Mouse (Mus musculus) layer of hippocampus, postnatal 36 days (tissue): ENCODE measurements around the gene Mtnr1a. TPM values are rescaled to one million over a fixed set of nuclear protein-coding genes. Genes with fewer than 3 reads are reported as not detected.
"Not testable (repeated sequence)": the region's sequence is repeated elsewhere in the genome, so short reads cannot be mapped to it uniquely, and the experiment has no call there.

ENCODE experiments used
- DNase-seq, 2 experiments: peaks; one replicate each; pipeline ENCODE4 v3.0.0; 2022
- total RNA-seq, 2 experiments: library from RNA; stranded (reverse); gene quantifications; 2 replicates each; pipeline ENCODE4 v1.2.3; 2021

Mtnr1a gene
- not detected for total RNA-seq

DNA sequence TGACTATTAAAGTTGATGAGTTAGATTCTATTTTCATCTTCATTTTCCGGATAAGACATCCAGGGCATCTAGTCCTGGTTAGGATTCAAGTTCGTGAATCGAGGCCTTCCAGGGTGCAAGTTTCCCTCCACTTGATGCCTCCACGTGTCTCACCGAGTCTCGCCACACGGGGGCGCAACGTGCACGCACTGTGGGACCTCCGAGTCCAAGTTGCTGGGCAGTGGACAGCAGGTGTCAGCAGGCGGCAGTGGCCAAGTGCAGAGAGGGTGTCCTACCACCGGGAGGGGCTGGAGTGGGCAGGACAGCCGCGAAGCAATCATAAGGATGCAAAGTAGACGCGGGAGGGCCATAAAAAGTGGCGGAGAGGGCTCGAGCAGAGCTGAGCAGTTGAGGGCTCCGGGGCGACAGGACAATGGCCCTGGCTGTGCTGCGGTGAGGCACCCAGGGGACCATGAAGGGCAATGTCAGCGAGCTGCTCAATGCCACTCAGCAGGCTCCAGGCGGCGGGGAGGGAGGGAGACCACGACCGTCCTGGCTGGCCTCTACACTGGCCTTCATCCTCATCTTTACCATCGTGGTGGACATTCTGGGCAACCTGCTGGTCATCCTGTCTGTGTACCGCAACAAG, at the start of gene Mtnr1a:
Gene Mtnr1a, plus strand, starts transcription at position 379 of the 628 bp plus-strand sequence.
- peak; percentile 84 to 88 for DNase-seq

DNA sequence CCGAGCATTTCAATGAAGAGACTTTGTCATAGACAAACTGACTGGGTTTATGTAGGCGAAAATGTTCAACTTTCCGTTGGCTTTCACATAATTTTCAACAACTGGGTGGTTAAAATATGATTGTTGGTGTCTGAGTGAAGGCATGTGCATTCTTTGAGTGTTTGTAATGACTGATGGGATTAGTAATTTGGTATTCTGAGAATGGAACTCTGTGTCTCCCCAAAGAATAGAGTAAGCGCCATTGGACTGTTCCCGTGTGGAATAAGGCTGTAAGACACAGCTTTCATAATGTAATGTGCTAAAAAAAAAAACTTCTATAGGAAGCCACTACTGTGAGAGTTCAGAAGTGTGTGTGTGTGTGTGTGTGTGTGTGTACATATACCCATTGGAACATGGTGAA, 49.7 kb upstream of the Mtnr1a start:
- DNase-seq = no peak

DNA sequence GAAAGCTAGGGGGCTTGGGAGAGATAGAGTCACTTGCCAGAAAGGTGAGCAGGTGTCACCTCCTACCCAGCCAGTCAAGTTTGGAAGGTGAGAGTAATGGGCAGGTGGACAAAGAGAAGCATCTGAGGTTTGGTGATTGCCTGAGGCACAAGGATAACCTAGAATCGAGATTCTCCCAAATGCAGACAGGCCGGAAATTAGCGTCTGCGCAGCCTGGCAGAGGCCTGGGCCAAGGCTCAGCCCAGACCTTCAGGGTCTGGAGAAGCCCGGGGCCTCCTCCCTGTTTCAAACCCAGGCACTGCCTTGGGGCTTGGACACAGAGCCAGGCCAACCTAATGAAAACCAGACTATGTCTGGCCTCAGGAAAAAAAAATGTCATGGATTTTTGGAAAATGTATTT, 47.8 kb upstream of the Mtnr1a start:
- no peak for DNase-seq

DNA sequence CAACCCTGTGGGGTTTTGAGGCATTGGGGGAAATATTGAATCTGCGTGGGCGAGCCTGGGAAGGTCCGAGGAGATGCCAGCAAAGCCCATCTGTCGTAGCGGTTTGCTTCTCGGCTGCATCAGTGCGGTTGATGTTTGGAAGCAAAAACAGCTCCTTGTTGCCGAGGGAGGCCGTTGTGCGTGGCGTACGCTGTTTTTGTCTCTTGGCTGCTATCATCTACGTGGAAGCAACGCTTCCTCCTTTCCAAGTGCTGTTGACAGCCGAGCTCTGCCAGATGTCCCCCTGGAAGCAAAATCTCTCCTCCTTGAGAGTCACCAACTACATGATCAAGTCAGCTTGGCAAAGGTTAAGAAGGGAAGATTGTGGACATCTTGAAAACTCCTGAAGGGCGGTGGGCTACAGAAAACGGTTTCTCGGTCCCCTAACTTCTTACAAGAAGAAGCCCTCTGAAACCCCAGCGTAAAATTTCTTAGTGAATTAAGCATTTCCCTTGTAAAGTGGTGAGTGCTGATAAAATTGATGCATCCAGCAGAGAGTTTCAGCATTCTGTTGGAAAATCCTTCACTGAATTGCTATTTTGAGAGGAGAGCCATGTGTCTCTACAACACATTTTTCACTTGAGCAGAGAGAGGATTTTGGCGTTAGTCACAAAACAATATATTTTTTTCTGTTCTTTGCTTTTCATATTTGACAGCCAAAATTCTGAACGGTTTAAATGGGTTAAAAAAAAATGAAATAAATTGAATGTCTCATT, 46.8 kb upstream of the Mtnr1a start:
- DNase-seq = peak; percentile 57 to 67

DNA sequence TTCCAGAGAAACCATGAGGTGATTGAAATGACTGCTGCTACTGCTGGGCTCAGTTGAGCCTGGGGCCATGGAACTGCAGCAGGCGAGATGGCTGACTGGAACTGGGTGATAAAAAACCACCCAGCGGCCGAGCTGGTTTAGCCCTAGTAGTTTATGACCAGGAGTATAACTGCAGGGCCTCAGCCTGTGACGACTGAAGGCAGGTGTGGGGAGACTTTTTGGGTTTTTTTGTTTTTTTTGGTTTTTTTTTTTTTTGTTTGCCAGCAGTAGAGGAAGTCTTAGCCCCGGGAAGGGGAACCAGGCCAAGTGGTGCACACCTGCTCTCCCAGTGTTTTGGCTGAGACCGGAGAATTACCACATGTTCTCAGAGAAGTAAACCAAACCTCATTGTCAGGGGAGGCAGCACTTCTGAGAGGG, 40.8 kb upstream of the Mtnr1a start:
- no peak for DNase-seq

DNA sequence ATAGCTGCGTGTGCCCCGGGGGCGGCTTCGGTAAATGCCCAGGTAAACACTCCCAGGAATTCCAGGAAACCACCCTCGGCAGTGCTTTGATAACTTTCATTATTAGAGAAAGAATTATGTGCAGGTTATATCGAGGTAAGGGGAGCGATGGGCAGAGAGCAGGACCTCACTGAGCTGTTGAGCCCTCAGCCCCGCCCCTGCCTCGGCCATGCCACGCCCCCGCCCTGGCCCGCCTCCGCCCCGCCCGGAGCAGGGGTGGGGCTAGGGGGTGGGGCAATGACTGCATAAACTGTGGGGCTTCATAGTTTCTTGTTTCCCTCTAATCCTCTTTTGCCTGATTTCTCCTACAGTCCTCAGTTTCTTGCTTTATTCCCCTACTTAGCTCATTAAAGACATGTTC, 30.6 kb upstream of the Mtnr1a start:
- no peak for DNase-seq

DNA sequence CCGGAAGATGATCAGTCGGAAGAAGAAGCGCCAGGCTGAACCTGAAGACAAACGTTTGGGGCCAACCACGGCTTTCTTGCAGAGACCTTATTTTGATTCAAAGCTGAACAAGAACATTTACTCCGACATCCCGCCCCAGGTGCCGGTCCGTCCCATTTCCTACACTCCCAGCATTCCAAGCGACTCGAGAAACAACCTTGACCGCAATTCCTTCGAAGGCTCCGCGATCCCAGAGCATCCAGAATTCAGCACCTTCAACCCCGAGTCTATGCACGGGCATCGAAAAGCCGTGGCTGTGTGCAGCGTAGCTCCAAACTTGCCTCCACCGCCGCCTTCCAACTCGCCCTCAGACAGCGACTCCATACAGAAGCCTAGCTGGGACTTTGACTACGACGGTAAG, 24.8 kb upstream of the Mtnr1a start:
- no peak for DNase-seq

DNA sequence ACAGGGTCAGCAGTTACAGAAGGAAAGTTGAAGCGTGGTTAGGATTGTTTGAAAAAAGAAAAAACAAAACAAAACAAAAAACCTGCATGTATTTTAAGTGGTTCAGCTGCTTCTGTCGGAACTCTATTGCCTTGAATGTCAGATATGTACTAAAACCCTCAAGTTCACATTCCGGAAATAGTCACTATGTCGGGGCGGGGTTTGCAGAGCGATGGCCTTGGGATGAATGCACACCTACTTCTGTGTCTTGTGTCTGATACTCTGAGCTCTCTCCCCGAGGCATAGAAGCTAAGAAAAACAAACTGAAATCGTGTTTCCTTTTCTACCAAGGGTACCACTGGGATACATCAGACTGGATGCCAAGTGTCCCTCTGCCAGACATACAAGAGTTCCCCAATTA, 18.5 kb upstream of the Mtnr1a start:
- no peak for DNase-seq

DNA sequence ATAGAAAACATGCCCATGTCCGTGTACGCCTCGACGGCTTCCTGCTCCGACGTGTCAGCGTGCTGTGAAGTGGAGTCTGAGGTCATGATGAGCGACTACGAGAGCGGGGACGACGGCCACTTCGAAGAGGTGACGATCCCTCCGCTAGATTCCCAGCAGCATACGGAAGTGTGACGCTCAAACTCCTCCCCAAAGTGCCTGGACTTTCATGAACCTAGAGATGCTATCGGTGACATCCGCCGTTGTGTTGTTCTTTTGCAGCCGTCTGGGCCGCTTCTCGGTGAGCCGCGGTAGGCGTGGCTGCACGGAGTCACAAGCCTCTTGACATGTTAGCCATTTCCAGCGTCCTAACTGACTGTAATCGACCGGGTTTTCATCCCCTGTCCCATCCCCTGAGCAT, 17.7 kb upstream of the Mtnr1a start:
- no peak for DNase-seq

DNA sequence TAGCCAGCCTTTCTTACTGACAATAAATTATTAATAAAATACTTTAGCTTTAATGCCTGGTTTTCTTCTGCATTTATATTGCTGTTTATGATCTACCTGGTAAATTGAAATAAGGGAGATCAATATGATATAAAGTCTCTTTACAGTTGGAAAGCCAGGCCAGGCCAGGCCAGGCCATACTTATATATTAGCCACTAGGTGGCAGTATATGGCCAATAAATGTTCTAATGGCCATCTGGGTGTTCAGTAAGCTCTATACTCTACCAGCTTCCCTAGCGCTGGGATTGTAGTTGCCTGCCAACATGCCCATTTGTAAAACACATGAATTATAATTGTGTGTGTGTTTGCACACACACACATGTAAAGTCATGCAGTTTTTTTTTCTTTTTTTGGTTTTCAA, 16.7 kb upstream of the Mtnr1a start:
- DNase-seq = no peak

DNA sequence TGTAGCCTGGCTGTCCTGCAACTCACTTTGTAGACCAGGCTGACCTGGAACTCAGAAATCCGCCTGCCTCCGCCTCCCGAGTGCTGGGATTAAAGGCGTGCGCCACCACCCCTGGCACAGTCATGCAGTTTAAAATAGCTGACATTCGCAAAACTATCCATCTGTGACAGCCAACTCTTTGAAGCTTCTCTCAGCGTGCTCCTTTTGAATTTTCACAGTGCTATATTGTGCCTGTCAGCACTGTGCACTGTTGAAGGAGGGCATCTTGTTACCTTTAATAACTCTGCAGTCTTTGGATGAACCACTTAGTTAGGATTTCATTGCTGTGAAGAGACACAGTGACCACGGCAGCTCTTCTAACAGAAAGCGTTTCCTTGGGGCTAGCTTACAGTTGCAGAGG, 16.3 kb upstream of the Mtnr1a start:
- DNase-seq = no peak

DNA sequence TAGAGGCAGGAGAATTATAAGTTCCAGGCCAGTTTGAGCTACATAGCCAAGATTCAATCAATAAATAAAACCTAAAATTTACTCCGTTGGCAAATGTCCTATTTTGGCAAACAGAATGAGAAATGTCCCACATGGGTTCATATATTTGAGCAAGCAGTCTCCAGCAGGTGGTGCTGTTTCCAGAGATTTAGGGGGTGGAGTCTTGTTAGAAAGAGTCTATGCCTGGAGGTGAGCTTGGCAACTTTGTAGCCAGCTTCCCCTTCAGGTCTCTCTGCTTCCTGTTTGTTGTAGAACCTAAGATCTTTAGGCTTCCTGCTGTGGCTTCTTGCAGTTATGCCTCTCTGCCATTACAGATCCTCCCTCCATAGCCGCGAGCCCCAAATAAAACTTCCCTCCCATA, 13.4 kb upstream of the Mtnr1a start:
- DNase-seq = no peak

DNA sequence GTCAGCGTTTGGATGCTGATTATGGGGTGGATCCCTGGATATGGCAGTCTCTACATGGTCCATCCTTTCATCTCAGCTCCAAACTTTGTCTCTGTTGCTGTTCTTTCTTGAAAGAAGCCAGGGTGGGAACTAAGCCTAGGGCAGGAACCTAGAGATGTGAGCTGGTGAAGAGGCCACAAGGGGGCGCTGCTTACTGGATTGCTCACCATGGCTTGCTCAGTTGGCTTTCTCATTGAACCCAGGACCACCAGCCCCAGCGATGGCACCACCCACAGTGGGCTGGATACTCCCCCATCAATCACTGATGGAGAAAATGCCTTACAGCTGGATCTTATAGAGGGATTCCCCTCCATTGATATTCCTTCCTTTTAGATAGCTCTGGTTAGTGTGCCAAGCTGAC, 12.1 kb upstream of the Mtnr1a start:
- no peak for DNase-seq

DNA sequence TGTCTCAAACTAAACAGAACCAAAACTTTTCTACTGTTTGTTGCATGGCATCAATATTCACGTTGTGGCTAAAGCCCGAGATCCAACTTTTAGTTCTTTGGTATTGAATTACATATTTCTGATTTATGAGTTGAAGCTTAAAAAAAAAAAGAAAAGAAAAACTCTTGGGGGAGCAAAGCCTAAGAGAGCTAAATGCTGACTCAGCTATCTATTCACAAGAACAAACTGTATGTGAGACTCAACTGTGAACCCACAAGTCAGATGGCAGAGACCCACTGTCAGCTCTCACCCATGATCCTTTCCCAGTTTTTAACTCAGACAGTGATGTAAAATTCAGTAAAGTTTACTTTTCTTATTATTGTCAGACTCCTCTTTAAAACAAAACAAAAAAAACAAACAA, 8.9 kb upstream of the Mtnr1a start:
- DNase-seq = no peak

DNA sequence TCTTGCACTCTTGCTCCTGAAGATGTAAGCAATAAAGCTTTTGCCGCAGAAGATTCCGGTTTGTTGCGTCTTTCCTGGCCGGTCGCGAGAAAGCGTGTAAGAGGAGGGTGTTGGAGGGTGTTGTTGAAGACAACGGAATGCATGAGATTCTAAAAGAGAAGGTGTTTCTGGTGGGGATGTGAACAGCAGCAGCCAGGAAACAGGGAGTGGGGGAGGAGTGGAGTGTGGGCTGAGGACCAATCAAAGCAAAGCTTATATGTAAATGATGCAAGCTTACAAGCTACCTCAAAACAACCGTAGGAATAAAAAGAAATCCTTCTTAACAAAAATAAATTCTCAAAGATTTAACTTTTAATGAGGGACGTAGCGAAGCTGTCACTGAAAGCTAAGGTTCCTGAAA, 6.6 kb upstream of the Mtnr1a start:
- no peak for DNase-seq

DNA sequence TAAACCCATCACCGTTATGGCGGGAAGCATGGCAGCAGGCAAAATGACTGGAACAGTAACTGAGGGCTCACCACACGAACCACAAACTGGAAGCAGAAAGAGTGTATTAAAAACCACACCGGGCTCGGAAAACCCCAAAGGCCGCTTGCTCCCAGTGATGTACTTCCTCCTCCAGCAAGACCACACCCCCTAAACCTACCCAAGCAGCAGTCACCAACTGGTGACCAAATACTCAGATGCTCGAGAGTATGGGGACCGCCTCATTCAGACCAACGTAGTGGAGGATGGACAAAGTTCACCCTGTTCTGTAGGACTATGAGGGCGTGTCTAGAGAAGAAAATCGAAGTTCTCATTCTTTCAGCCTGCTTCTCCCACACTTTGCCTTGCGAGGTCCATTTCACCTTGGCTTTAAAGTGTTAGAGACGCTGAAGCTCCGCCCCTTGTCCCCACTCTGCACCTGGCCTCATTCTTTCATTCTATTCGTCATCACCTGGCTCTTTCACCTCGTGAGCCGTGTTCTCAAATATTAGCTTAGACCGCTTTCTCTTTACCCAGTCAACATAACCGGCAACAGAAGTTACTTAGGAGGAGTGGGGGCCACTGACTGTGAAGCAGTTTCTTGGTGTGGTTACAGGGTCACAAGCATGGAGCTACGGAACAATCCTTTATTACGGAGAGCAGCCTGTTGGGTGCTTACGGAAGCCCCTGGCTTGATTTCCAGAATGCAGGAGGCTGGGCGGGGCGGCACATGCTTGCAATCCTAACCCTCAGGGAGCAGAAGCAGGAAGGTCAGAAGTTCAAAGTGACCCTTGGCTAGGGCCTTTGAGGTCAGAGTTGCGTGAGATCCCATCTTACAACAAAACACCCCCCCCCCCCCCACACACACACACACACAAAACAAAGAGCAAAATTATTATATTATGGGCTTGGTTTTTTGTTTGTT, 5.7 kb upstream of the Mtnr1a start:
- no peak for DNase-seq

DNA sequence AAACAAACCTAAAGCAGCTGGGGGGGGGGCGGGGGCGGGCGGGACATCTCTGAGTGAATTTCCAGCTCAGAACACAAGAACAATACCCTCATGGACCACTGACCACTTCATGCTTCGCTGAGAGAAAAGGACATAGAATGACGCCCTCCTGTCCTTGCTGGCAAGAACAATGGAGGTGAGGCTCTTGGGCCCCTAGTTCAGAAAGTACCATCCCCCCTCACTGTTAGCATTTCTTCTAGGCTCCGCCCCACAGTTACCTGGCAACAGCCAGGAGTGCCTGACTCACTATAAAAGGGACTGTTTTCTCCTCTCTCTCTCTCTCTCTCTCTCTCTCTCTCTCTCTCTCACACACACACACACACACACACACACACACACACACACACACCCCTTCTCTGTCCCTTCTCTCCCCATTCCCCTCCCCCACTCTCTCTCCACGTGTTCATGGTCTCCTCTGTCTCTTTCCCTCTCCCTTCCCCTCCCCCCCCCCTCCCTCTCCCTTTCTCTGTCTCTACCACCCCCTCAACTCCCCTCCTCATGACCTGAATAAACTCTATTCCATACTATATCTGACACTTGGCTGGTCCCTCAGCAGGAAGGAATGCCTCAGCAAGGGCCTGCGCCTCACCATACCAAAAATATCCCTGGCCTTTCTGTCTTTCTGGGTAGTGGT, 4.6 kb upstream of the Mtnr1a start:
- no peak for DNase-seq

DNA sequence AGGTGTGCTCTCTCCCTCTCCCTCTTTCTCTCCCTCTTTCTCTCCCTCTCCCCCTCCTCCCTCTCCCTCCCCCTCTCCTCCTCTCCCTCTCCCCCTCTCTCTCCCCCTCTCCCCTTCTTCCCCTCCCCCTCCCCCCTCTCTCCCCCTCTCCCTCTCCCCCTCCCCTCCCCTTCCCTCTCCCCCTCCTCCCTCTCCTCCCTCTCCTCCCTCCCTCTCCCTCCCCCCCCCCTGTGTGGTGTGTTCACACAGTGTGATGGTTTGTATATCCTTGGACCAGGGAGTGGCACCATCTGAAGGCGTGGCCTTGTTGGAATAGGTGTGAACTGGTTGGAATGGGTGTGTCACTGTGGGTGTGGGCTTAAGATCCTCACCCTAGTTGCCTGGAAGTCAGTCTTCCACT, 3.5 kb upstream of the Mtnr1a start:
- DNase-seq = not testable (repeated sequence)

DNA sequence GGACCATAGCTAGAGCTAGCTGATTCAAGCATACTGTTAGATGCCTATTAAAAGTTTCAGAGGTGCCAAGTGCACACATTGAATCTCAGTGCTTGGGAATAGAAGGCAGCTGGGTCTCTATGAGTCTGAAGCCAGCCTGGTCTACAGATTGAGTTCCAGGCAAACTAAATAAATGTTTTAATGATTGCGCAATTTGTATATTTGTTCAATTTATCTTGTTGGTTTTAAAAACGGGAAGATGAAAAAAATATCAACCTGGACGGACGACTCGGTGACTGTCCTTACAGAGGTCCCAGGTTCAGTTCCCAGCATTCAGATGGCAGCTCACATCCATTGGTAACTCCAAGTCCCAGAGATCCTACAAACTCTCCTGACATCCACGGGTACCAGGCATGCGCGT, 2.0 kb downstream of the Mtnr1a start:
- no peak for DNase-seq

DNA sequence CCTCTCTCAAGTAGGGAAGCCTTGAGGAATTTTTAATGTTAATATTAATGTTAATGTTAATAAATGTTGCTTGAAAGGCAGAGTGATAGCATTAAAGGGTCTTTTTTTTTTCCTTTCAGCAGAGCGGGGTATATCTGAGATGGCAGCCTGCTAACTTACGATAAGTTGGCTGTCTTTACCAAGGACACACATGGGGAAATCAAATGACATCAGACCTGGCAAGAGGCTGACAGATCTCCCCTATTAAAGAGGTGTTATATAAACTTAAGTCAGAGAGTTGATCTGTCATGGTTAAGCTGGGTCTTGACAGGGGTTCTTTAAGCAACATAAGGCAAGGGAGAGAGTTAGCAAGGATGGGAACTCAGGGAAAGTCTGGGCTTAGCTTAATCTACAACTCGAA, 11.9 kb downstream of the Mtnr1a start:
- DNase-seq = no peak

DNA sequence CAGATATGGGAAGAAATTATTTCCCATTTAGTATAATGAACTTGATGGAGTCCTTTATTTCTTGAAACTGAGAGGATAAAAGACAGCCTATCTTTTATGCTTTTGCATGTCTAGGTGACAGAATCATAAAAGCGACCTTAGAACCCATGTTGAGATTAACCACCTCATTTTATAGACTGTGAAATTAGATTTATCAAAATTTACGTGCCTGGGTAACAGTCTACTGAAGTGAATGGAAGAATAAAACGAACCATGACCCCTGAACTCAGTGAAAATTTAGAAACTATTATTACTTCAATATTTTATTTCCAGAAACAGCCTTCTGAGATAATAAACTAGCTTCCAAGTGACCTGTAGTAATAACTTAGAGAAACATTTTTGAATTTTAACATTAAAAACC, 24.7 kb downstream of the Mtnr1a start:
- DNase-seq = no peak

DNA sequence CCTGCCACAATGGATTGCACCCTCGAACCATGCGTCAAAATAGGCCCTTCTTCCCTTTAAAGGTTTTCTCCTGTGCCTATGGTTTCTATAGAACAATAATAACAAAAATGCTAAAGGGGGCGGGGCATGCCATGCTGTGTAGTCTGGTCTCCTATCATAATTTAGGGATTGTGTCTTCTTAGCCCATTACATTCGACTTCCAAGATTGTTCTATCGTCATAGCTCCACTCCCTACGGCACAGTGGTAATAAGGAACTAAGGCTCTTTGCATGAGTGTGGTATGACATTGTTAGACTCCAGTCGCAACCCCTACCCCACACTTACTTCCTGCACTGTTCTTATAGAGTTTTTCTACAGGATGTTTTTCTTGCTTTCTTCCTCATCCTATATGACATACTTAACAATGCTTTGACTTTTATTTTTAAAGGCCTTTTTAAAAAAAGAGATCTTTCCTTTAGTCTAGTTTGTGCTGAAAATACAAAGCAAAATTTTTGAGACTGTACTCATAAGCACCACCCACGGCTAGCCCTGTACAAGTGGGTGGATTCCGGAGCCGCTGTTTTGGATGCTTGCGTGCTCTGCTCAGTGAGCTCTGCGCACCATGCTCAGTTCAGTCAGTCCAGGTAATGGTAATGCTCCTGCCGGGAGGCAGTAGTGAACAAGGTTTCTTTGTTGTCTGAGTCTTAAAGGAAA, 40.6 kb downstream of the Mtnr1a start:
- peak; percentile 23 to 49 for DNase-seq
